In genomic region chr1:38437671-38438070, GRCm38 (mm10) we compare ENCODE assay signal across 9 mouse cellular contexts.
DNase-seq lines count a peak whose midpoint lies in the region.
"Had no signal": no experiment of that assay in that cellular context is flagged by ENCODE, and none has a peak within 500 bp of the region (broad histone marks: within the 10 kb centered on the region; RNA-seq: fewer than 3 reads in every experiment).

No protein-coding gene starts in this region.

- intact Hi-C loops in heart, postnatal 14 days (cut with DNase I) = no loop called here

- peak; percentile 29 for DNase-seq in gastrocnemius, adult 18-20 months (ENCODE audit: low spot score)
- no peak for DNase-seq in gastrocnemius, postnatal 10 days
- DNase-seq in right cerebral cortex, adult 18-20 months = peak; percentile 56
- no peak for DNase-seq in right cerebral cortex, postnatal 4 days
- peak; percentile 30 to 51 for DNase-seq in heart, postnatal 14 days
- DNase-seq in skeletal muscle tissue, adult 2 months (ENCODE audit: low read depth, low spot score) = peak; percentile 37
- DNase-seq in kidney, postnatal 14 days = no peak
- no peak for DNase-seq in cerebellum, adult 11 months
- DNase-seq: kidney, postnatal 36 days had no signal

Comparison
In these comparisons a context has a peak if more than half of its experiments do, and no peak if none do; other contexts are left out.
1. DNase-seq: peak in gastrocnemius, adult 18-20 months (single experiment), right cerebral cortex, adult 18-20 months (single experiment), heart, postnatal 14 days (2 of 2) and skeletal muscle tissue, adult 2 months (single experiment); none in gastrocnemius, postnatal 10 days (single experiment), right cerebral cortex, postnatal 4 days (single experiment), kidney, postnatal 14 days (single experiment) and cerebellum, adult 11 months (single experiment).